Mouse (Mus musculus): Measurements from ENCODE around the gene Map3k15. TPM values are rescaled to one million over a fixed set of nuclear protein-coding genes. Genes with fewer than 3 reads are reported as not detected.

Map3k15 gene
- polyA plus RNA-seq, 1 experiment from 2014 or later = 0.44 TPM

DNA sequence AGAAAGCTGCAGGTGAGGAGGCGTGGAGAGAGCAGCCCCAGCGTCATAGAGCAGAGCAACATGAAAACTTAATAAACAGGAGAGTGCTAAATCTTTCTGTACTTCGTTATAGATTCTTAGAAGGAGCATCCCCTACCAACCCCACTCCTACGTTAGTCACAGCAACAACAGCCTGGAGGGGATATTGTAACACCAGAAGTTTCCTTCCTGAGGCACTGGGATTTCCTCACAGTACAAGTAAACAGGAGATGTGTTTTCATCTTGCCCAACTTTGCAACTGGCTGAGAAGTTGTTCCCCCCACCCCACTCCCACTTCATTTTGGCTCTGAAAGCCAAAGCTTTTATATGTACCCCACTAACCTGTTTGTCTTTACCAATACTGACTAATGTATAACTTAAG lies 119.6 kb downstream of the Map3k15 start:
- no peak overlapping the region for H3K27ac ChIP-seq (ENCODE audit: low read depth, low read length)
- 78% methylated on average over 4 of the region's 4 CpGs for WGBS
- H3K4me1 ChIP-seq (ENCODE audit: control insufficient read depth, insufficient read depth, low read length) = no peaks in the 10 kb centered on the region
- H3K36me3 ChIP-seq (ENCODE audit: control insufficient read depth, insufficient read depth, low read length) = no peaks in the 10 kb centered on the region
- no peak overlapping the region for H3K4me3 ChIP-seq (ENCODE audit: low read depth, low read length)
- no peaks in the 10 kb centered on the region for H3K9me3 ChIP-seq (ENCODE audit: control insufficient read depth, low read length)
- H3K9ac ChIP-seq (replicated peaks; ENCODE audit: low read depth, low read length) = no peak overlapping the region
- H3K27me3 ChIP-seq (ENCODE audit: control insufficient read depth, insufficient read depth, low read length) = no peaks in the 10 kb centered on the region
- no peak for ATAC-seq (ENCODE audit: low read depth)
- no peak overlapping the region for H3K4me2 ChIP-seq (ENCODE audit: low read depth, low read length)

DNA sequence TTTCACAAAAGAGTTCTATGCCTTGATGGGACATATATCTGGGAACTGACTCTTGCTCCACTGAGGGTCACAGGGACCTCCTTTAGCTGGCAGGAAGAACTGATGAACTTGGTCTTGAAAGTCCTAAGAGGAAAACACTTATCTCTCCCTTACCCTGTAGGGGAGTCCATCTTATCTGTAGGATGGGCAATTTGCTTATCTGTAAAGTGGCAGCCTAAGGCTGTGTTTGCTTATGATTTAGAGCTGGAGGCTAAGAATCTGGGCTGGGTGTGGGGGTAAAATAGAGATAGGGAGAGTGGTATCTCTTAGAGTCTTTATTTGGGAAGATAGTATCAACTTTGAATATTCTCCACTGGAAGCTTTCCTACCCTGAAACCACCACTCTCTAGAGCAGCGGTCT lies 125.5 kb downstream of the Map3k15 start:
- Histone ChIP-seq H3K4me3 (ENCODE audit: low read depth, low read length) (no peak overlapping the region), H3K36me3 (ENCODE audit: control insufficient read depth, insufficient read depth, low read length) (no peaks in the 10 kb centered on the region)
- 96% methylated on average over 1 of the region's 1 CpGs for WGBS

DNA sequence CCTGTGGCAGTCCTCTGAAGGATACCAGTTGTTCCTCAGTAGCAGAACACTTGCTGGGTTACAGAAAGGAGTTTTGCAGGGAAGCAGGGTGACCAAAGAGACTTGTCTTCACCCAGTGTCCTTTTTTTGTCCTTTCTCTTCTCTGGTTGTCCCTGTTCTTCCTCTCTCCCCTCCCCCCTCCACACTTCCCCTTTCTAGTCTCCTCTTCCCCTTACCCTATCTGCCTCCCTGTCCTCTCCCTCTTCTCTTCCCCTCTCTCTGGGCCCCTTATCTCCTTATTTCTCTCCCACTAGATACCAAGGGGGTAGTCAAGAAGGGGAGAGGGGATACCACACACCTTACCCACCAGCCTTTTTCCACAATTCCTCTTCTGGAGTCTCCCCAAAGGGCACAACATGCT lies 127.8 kb downstream of the Map3k15 start:
- H3K4me1 ChIP-seq (ENCODE audit: control insufficient read depth, insufficient read depth, low read length) = no peaks in the 10 kb centered on the region
- no peak overlapping the region for H3K9ac ChIP-seq (replicated peaks; ENCODE audit: low read depth, low read length)
- no peak overlapping the region for H3K4me2 ChIP-seq (ENCODE audit: low read depth, low read length)
- no peak overlapping the region for H3K27ac ChIP-seq (ENCODE audit: low read depth, low read length)
- H3K9me3 ChIP-seq (ENCODE audit: control insufficient read depth, low read length) = no peaks in the 10 kb centered on the region
- H3K4me3 ChIP-seq (ENCODE audit: low read depth, low read length) = no peak overlapping the region
- ATAC-seq (ENCODE audit: low read depth) = no peak
- H3K27me3 ChIP-seq (ENCODE audit: control insufficient read depth, insufficient read depth, low read length) = no peaks in the 10 kb centered on the region
- H3K36me3 ChIP-seq (ENCODE audit: control insufficient read depth, insufficient read depth, low read length) = no peaks in the 10 kb centered on the region; the same call in 1 of the 2 replicates

More for the DNA sequence above, 125.5 kb downstream of the Map3k15 start:
- H3K9me3 ChIP-seq (ENCODE audit: control insufficient read depth, low read length) = no peaks in the 10 kb centered on the region
- H3K4me1 ChIP-seq (ENCODE audit: control insufficient read depth, insufficient read depth, low read length) = no peaks in the 10 kb centered on the region
- no peaks in the 10 kb centered on the region for H3K27me3 ChIP-seq (ENCODE audit: control insufficient read depth, insufficient read depth, low read length)
- no peak overlapping the region for H3K27ac ChIP-seq (ENCODE audit: low read depth, low read length)
- H3K9ac ChIP-seq (replicated peaks; ENCODE audit: low read depth, low read length) = no peak overlapping the region
- ATAC-seq (ENCODE audit: low read depth) = no peak
- no peak overlapping the region for H3K4me2 ChIP-seq (ENCODE audit: low read depth, low read length)

DNA sequence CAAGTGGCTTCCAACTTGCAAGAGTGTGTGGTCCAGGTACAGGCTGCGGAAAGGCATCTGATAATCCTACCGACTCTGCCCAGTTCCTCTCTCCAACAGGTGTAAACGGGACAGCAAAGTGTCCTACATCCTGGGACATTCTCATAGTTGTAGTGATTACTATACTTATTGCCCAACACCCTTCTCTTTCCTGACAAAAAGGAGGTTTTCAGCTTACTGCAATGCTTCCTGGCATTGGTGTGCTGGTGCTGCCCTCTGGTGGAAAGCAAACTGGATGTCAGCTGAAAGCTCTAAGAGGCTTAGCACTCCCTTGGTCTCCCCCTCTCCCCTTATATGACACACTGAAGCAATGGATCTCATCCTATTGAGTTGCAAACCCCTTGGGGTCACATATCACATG lies 128.4 kb downstream of the Map3k15 start:
- H3K4me3 ChIP-seq (ENCODE audit: low read depth, low read length) = no peak overlapping the region
- H3K4me2 ChIP-seq (ENCODE audit: low read depth, low read length) = no peak overlapping the region
- no peaks in the 10 kb centered on the region; the same call in 1 of the 2 replicates for H3K36me3 ChIP-seq (ENCODE audit: control insufficient read depth, insufficient read depth, low read length)
- peak; percentile 61; the same call in 1 of the 2 replicates for ATAC-seq (ENCODE audit: low read depth)
- no peaks in the 10 kb centered on the region for H3K9me3 ChIP-seq (ENCODE audit: control insufficient read depth, low read length)
- no peaks in the 10 kb centered on the region for H3K4me1 ChIP-seq (ENCODE audit: control insufficient read depth, insufficient read depth, low read length)
- no peaks in the 10 kb centered on the region for H3K27me3 ChIP-seq (ENCODE audit: control insufficient read depth, insufficient read depth, low read length)
- H3K27ac ChIP-seq (ENCODE audit: low read depth, low read length) = no peak overlapping the region
- 79% methylated on average over 3 of the region's 3 CpGs for whole genome bisulfite sequencing
- H3K9ac ChIP-seq (replicated peaks; ENCODE audit: low read depth, low read length) = no peak overlapping the region

DNA sequence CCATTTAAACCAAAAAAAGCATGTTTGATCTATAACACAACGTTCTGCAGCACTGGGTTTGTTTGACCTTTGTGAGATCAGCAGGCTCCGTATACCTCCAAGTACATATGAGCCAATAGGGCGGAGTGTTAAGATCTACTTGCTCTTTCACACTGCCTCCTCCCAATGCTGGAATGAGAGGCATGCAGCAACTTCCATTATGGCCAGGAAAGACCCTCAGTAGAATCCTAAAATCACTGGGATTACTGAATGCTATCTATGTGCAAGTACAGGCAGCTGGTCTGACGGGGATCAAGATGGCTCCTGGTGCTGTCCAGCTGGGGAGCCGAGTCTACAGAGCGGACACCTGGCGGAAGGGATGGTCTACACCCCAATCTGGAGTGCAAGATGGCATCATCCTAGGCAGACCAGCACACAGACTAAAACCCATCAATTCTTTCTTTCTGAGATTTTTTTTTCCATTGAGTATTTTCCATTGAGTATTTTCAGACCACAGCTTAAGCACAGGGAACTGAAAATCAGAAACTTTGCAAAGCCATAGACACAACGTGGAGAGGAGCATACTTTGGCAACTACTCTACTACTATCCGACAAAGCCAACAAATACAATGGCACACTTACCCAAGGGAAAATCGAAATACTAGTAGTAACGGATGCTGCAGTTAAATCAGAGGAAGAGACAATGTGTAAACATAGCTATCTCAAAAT lies 146.1 kb downstream of the Map3k15 start:
- WGBS = 85% methylated on average over 11 of the region's 11 CpGs
- Histone ChIP-seq H3K9ac (replicated peaks; ENCODE audit: low read depth, low read length) (no peak overlapping the region), H3K4me2 (ENCODE audit: low read depth, low read length) (no peak overlapping the region), H3K4me1 (ENCODE audit: control insufficient read depth, insufficient read depth, low read length) (0 out of 2 replicates have a peak, but pooled peaks cover 2% of the 10 kb centered on the region), H3K27me3 (ENCODE audit: control insufficient read depth, insufficient read depth, low read length) (no peaks in the 10 kb centered on the region), H3K9me3 (ENCODE audit: control insufficient read depth, low read length) (no peaks in the 10 kb centered on the region), H3K27ac (ENCODE audit: low read depth, low read length) (no peak overlapping the region), H3K4me3 (ENCODE audit: low read depth, low read length) (no peak overlapping the region), H3K36me3 (ENCODE audit: control insufficient read depth, insufficient read depth, low read length) (peaks cover 3% of the 10 kb centered on the region; the same call in 1 of the 2 replicates)
- no peak for ATAC-seq (ENCODE audit: low read depth)

DNA sequence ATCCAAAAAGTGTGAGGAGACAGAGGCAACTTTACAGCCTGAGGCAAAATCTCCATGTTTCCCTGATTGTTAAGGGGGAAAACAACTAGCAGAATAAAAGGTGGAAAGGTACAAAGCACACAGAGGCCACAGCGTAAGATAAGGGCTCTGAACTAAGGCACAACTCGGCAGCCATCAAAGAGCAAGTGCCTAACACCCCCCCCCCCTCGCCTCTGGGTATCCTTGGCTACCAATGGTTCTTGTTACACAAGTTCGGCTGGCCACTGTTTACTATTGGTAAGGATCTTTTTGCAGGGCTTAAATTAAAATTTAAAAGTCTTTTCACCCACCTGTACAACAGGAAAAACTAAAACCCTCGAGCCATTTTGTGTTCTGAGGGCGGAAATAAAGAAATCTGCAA lies 147.5 kb downstream of the Map3k15 start:
- no peak for ATAC-seq (ENCODE audit: low read depth)
- Histone ChIP-seq H3K27me3 (ENCODE audit: control insufficient read depth, insufficient read depth, low read length) (no peaks in the 10 kb centered on the region), H3K9me3 (ENCODE audit: control insufficient read depth, low read length) (no peaks in the 10 kb centered on the region), H3K27ac (ENCODE audit: low read depth, low read length) (no peak overlapping the region), H3K36me3 (ENCODE audit: control insufficient read depth, insufficient read depth, low read length) (no peaks in the 10 kb centered on the region), H3K4me1 (ENCODE audit: control insufficient read depth, insufficient read depth, low read length) (0 out of 2 replicates have a peak, but pooled peaks cover 2% of the 10 kb centered on the region), H3K9ac (replicated peaks; ENCODE audit: low read depth, low read length) (no peak overlapping the region), H3K4me3 (ENCODE audit: low read depth, low read length) (no peak overlapping the region), H3K4me2 (ENCODE audit: low read depth, low read length) (peak overlapping the region; percentile 61; the same call in 1 of the 2 replicates)
- 21% methylated on average over 6 of the region's 6 CpGs for WGBS

DNA sequence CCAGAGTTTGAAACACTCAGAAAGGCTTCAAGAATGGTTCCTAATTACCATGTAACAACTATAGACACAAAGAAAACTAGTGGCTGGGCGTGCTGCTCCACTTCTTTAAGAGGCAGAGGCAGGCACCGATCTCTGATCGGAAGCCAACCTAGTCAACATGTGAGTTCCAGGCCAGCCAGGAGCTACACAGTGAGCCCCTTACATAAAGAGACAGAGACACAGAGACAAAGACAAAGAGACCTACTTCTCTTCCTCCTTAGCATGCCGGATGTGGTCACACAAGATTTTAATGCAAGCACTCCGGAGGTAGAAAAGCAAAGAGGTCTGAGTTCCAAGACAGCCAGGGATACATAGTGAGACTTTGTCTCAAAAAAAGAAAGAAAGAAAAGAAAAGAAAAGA lies 147.9 kb downstream of the Map3k15 start:
- no peak for ATAC-seq (ENCODE audit: low read depth)
- Histone ChIP-seq H3K36me3 (ENCODE audit: control insufficient read depth, insufficient read depth, low read length) (no peaks in the 10 kb centered on the region), H3K27ac (ENCODE audit: low read depth, low read length) (no peak overlapping the region), H3K4me1 (ENCODE audit: control insufficient read depth, insufficient read depth, low read length) (0 out of 2 replicates have a peak, but pooled peaks cover 2% of the 10 kb centered on the region), H3K4me3 (ENCODE audit: low read depth, low read length) (no peak overlapping the region), H3K9ac (replicated peaks; ENCODE audit: low read depth, low read length) (no peak overlapping the region), H3K4me2 (ENCODE audit: low read depth, low read length) (peak overlapping the region; percentile 61; the same call in 1 of the 2 replicates), H3K27me3 (ENCODE audit: control insufficient read depth, insufficient read depth, low read length) (no peaks in the 10 kb centered on the region), H3K9me3 (ENCODE audit: control insufficient read depth, low read length) (no peaks in the 10 kb centered on the region)
- WGBS = 28% methylated on average over 5 of the region's 5 CpGs

DNA sequence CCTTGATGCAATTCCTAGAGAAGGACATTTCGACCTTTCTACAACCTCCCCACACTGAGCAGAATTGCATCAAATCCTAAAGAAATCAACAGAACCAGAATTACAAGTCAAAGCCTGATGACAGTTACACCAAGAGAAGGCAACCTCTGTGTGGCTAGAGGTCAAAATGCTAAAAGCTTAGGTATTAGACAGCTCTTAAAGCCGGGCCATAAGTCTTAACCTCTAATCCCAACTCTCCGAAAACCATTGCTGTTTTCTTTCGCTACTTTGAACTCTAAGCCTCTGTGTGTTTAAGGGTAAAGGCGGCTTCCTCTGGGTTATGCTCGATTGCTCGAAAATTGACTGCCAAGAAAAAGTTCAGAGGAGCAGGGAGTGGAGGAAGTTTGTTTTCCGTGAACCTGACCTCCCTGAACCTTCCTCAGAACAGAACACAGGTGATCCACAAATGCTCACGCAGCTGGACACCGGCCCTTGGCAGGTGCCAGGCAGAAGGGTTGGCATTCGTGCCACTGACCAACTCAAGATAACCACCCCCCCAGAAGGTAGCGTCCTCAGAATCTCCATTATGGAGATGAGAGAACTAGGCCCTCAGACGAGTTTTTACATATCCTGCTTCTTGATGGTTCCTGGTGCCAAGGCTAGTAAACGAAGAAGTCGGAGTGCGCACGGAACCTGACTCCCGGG lies 149.1 kb downstream of the Map3k15 start:
- Histone ChIP-seq H3K27ac (ENCODE audit: low read depth, low read length) (no peak overlapping the region), H3K9me3 (ENCODE audit: control insufficient read depth, low read length) (no peaks in the 10 kb centered on the region), H3K4me2 (ENCODE audit: low read depth, low read length) (peak overlapping the region; percentile 61), H3K4me1 (ENCODE audit: control insufficient read depth, insufficient read depth, low read length) (0 out of 2 replicates have a peak, but pooled peaks cover 2% of the 10 kb centered on the region), H3K9ac (replicated peaks; ENCODE audit: low read depth, low read length) (peak overlapping the region; percentile 66; the same call in 1 of the 2 replicates), H3K4me3 (ENCODE audit: low read depth, low read length) (peak overlapping the region; percentile 52), H3K27me3 (ENCODE audit: control insufficient read depth, insufficient read depth, low read length) (no peaks in the 10 kb centered on the region), H3K36me3 (ENCODE audit: control insufficient read depth, insufficient read depth, low read length) (no peaks in the 10 kb centered on the region)
- WGBS = 20% methylated on average over 18 of the region's 18 CpGs
- ATAC-seq (ENCODE audit: low read depth) = peak; percentile 3; the same call in 1 of the 2 replicates
